In the genomic region with DNA sequence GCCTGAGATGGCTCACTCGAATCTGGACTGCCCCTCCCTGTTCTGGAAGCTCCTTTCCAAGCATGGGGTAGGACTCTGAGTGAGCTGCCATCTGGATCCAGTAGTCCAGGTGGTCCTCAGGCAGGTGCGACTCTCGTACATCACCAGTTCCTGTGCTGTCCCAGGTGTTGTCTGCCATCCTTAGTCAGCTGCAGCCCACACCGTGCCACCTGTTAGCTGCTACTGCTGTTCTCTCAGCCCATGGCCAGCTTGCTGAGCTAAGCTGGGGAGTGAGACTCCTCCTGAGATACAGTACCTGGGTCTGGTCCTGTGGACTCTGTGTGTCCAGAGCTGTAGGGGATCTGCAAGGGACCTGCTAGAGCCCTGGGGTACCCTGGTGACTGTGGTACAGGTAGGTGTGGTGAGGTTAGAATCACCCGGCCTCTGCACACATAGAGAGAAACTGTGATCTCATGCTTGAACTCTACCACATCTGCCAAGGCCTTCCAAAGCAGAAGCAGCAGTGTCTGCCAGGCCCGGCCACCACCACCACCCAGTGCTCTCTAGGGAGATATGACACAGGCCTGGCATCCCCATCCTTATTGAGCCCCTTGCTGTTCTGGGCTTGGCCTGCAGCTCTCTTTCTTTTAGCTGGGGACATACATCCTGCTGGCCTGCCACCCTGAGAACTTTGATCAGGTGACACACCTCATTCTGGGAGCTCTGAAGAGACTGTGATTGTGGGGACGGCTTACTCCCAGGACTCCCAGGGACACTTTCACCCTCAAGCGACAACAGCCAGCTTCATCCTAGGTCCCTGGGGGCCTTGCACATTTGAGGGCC, we compare ENCODE assay signal across 8 mouse cellular contexts. TPM values are rescaled to one million over a fixed set of nuclear protein-coding genes. Genes with fewer than 3 reads are reported as not detected.
DNase-seq lines count a peak whose midpoint lies in the region; ATAC-seq and TF ChIP-seq lines count a peak whose summit lies in the region.

No protein-coding gene starts in this region.

- peaks cover 11 to 18% of the 10 kb centered on the region in 2 experiments for H3K36me3 ChIP-seq in CH12.LX (replicated peaks in 1 of 2; ENCODE audit: control insufficient read depth in 1 of 2, insufficient read depth in 1 of 2, low read length in 1 of 2)
- H3K36me3 ChIP-seq in forebrain, postnatal 0 days (ENCODE audit: insufficient read depth): peaks cover 26% of the 10 kb centered on the region
- peaks cover 19% of the 10 kb centered on the region for H3K36me3 ChIP-seq in midbrain, embryonic 12.5 days

- no peak for TF ChIP-seq EP300 in CH12.LX (IDR thresholded peaks at IDR 0.05; ENCODE audit: low read length)

- dilution Hi-C loops in CH12.LX (cut with MboI; ENCODE audit: extremely low pct_ligation_motif_present, extremely low pct_unique_long_range_greater_than_20kb, low sequenced_read_pairs): no loop called here

- H3K9ac ChIP-seq in CH12.LX (ENCODE audit: insufficient read depth, low read depth): no peak overlapping the region
- H3K9ac ChIP-seq in forebrain, postnatal 0 days: no peak overlapping the region
- peak overlapping the region; percentile 20; the same call in 1 of the 2 replicates for H3K9ac ChIP-seq in midbrain, embryonic 12.5 days (replicated peaks)

- in situ Hi-C loops in CH12.LX (cut with MboI; ENCODE audit: low pct_ligation_motif_present, low pct_unique_long_range_greater_than_20kb, low sequenced_read_pairs): no loop called here

- no peak for TF ChIP-seq RAD21 in CH12.LX (IDR thresholded peaks at IDR 0.05; ENCODE audit: low read depth, low read length)

- no peaks in the 10 kb centered on the region for H3K79me2 ChIP-seq in CH12.LX (replicated peaks; ENCODE audit: control insufficient read depth, extremely low read depth, insufficient read depth, poor library complexity, severe bottlenecking)

- H3K27me3 ChIP-seq in CH12.LX (replicated peaks): peaks cover 4% of the 10 kb centered on the region
- no peaks in the 10 kb centered on the region for H3K27me3 ChIP-seq in forebrain, postnatal 0 days (ENCODE audit: insufficient read depth, low read length)
- H3K27me3 ChIP-seq in midbrain, embryonic 12.5 days: no peaks in the 10 kb centered on the region

- peak; percentile 95 for DNase-seq in heart, adult 11 months
- DNase-seq in heart, postnatal 25 days (ENCODE audit: low spot score): no peak
- DNase-seq in CH12.LX (ENCODE audit: extremely low read depth): peak; percentile 47
- DNase-seq in forebrain, postnatal 0 days: no peak
- no peak for DNase-seq in kidney, postnatal 14 days
- no peak for DNase-seq in retina, postnatal 1 day

- H3K27ac ChIP-seq in CH12.LX (ENCODE audit: insufficient read depth, low read depth): 0 out of 2 replicates have a peak overlapping the region, but pooled peaks have one; percentile 13
- peak overlapping the region; percentile 74 for H3K27ac ChIP-seq in forebrain, postnatal 0 days (ENCODE audit: low read depth, low read length)
- H3K27ac ChIP-seq in midbrain, embryonic 12.5 days (replicated peaks): peak overlapping the region; percentile 82

- TF ChIP-seq CTCF in CH12.LX (conservative IDR thresholded peaks at IDR 0.05 in 1 of 2, IDR thresholded peaks at IDR 0.05 in 1 of 2; ENCODE audit: low read depth in 2 of 2, low read length in 2 of 2): no peak
- no peak for TF ChIP-seq CTCF in forebrain, postnatal 0 days (IDR thresholded peaks at IDR 0.05; ENCODE audit: low read depth)

- no peak overlapping the region for H3K4me2 ChIP-seq in CH12.LX (ENCODE audit: insufficient read depth, low read depth, poor library complexity, severe bottlenecking)
- H3K4me2 ChIP-seq in forebrain, postnatal 0 days (ENCODE audit: low read depth): no peak overlapping the region
- H3K4me2 ChIP-seq in midbrain, embryonic 12.5 days (replicated peaks): no peak overlapping the region

- WGBS in forebrain, postnatal 0 days: 66% methylated on average over 8 of the region's 8 CpGs
- WGBS in midbrain, embryonic 12.5 days: 78% methylated on average over 8 of the region's 8 CpGs

- intact Hi-C loops in heart, postnatal 25 days (cut with DNase I): no loop called here

- no peak for ATAC-seq in forebrain, postnatal 0 days
- ATAC-seq in midbrain, embryonic 12.5 days (ENCODE audit: low FRiP score, low read depth): no peak
- no peak for ATAC-seq in CD4-positive, CD25-positive, alpha-beta regulatory T cell, adult 4 months

- no peaks in the 10 kb centered on the region for H3K9me3 ChIP-seq in CH12.LX (replicated peaks; ENCODE audit: low read length)
- no peaks in the 10 kb centered on the region for H3K9me3 ChIP-seq in forebrain, postnatal 0 days (ENCODE audit: low read length)
- H3K9me3 ChIP-seq in midbrain, embryonic 12.5 days: no peaks in the 10 kb centered on the region

- H3K4me1 ChIP-seq in CH12.LX (ENCODE audit: control insufficient read depth in 1 of 2, insufficient read depth in 2 of 2): peaks cover 63 to 89% of the 10 kb centered on the region in 2 experiments
- H3K4me1 ChIP-seq in forebrain, postnatal 0 days (ENCODE audit: insufficient read depth): peaks cover 58% of the 10 kb centered on the region
- H3K4me1 ChIP-seq in midbrain, embryonic 12.5 days: peaks cover 74% of the 10 kb centered on the region

- no peak overlapping the region for H3K4me3 ChIP-seq in CH12.LX (replicated peaks in 1 of 3; ENCODE audit: low read depth in 2 of 3, low read length in 2 of 3, poor library complexity in 1 of 3)
- H3K4me3 ChIP-seq in forebrain, postnatal 0 days (ENCODE audit: low read depth, low read length): no peak overlapping the region
- H3K4me3 ChIP-seq in midbrain, embryonic 12.5 days: no peak overlapping the region

- no peak for TF ChIP-seq POLR2A in CH12.LX (IDR thresholded peaks at IDR 0.05; ENCODE audit: low read depth, low read length)

TF ChIP-seq in CH12.LX, 34 proteins besides CTCF, POLR2A, EP300 and RAD21:
- TF ChIP-seq SMC3 (IDR thresholded peaks at IDR 0.05; ENCODE audit: low read depth, low read length) (no peak), TCF12 (IDR thresholded peaks at IDR 0.05; ENCODE audit: low read depth, low read length) (peak; percentile 85), JUND (conservative IDR thresholded peaks at IDR 0.05; ENCODE audit: low read depth, low read length) (no peak), NRF1 (IDR thresholded peaks at IDR 0.05; ENCODE audit: low read depth, low read length) (no peak)

RNA-seq across cellular contexts. Expression of a gene that starts 25.0 kb away (rescaled TPM):
- total RNA-seq in heart, postnatal 25 days (2021): not detected
- total RNA-seq in CH12.LX (2012; rRNA removed) (not detected in 2 replicates), CH12.LX (2014; rRNA removed) (not detected in 2 replicates)
- polyA plus RNA-seq in CH12.LX (2012; ENCODE audit: insufficient read length, low read depth): not detected in 2 replicates
- total RNA-seq in forebrain, postnatal 0 days (2014; rRNA removed): not detected in 2 replicates
- polyA plus RNA-seq in forebrain, postnatal 0 days (2015; fragmentation: Nextera tagmentation; extraction: Ambion mirVana): not detected in 2 replicates
- not detected in 2 replicates for polyA plus RNA-seq in midbrain, embryonic 12.5 days (2016; fragmentation: Nextera tagmentation; extraction: Ambion mirVana)
- polyA plus RNA-seq in CD4-positive, CD25-positive, alpha-beta regulatory T cell, adult 4 months (2017; shearing (Covaris generic)): not detected

RNA-seq across cellular contexts. Expression of a gene that starts 25.3 kb away (rescaled TPM):
- 10 to 100 TPM; 11.9 to 13.8 TPM for total RNA-seq in heart, postnatal 25 days (2021)
- total RNA-seq in CH12.LX (2012; rRNA removed): 11.0 and 11.4 TPM in 2 replicates
- 4.1 and 4.8 TPM in 2 replicates for total RNA-seq in CH12.LX (2014; rRNA removed)
- polyA plus RNA-seq in CH12.LX (2012; ENCODE audit: insufficient read length, low read depth): 6.6 and 7.4 TPM in 2 replicates
- total RNA-seq in forebrain, postnatal 0 days (2014; rRNA removed): 176 and 197 TPM in 2 replicates
- polyA plus RNA-seq in forebrain, postnatal 0 days (2015; fragmentation: Nextera tagmentation; extraction: Ambion mirVana): 65.3 and 76.8 TPM in 2 replicates
- polyA plus RNA-seq in midbrain, embryonic 12.5 days (2016; fragmentation: Nextera tagmentation; extraction: Ambion mirVana): 87.6 and 93.5 TPM in 2 replicates
- polyA plus RNA-seq in CD4-positive, CD25-positive, alpha-beta regulatory T cell, adult 4 months (2017; shearing (Covaris generic)): 1 to 10 TPM; 4.3 to 8.8 TPM

RNA-seq across cellular contexts. Expression of a gene that starts 32.3 kb away (rescaled TPM):
- total RNA-seq in heart, postnatal 25 days (2021): 1 to 10 TPM in 1 of 2 experiments, not detected in 1; 1.4 TPM
- total RNA-seq in CH12.LX (2012; rRNA removed) (not detected in 2 replicates), CH12.LX (2014; rRNA removed) (not detected in 2 replicates)
- not detected in 2 replicates for polyA plus RNA-seq in CH12.LX (2012; ENCODE audit: insufficient read length, low read depth)
- not detected in 2 replicates for total RNA-seq in forebrain, postnatal 0 days (2014; rRNA removed)
- polyA plus RNA-seq in forebrain, postnatal 0 days (2015; fragmentation: Nextera tagmentation; extraction: Ambion mirVana): 1.8 and 2.3 TPM in 2 replicates
- 1.5 TPM in 1 of 2 replicates, not detected in the other for polyA plus RNA-seq in midbrain, embryonic 12.5 days (2016; fragmentation: Nextera tagmentation; extraction: Ambion mirVana)
- not detected for polyA plus RNA-seq in CD4-positive, CD25-positive, alpha-beta regulatory T cell, adult 4 months (2017; shearing (Covaris generic))

RNA-seq across cellular contexts. Expression of a gene that starts 41.5 kb away (rescaled TPM):
- total RNA-seq in heart, postnatal 25 days (2021): 1 to 10 TPM; 1.7 to 3.1 TPM
- total RNA-seq in CH12.LX (2012; rRNA removed) (not detected in 2 replicates), CH12.LX (2014; rRNA removed) (not detected in 2 replicates)
- polyA plus RNA-seq in CH12.LX (2012; ENCODE audit: insufficient read length, low read depth): not detected in 2 replicates
- 1.5 and 4.9 TPM in 2 replicates for total RNA-seq in forebrain, postnatal 0 days (2014; rRNA removed)
- polyA plus RNA-seq in forebrain, postnatal 0 days (2015; fragmentation: Nextera tagmentation; extraction: Ambion mirVana): 0.47 and 0.54 TPM in 2 replicates
- 1.0 and 1.2 TPM in 2 replicates for polyA plus RNA-seq in midbrain, embryonic 12.5 days (2016; fragmentation: Nextera tagmentation; extraction: Ambion mirVana)
- polyA plus RNA-seq in CD4-positive, CD25-positive, alpha-beta regulatory T cell, adult 4 months (2017; shearing (Covaris generic)): not detected

RNA-seq across cellular contexts. Expression of a gene that starts 45.3 kb away (rescaled TPM):
- 10 to 100 TPM; 11.5 to 11.6 TPM for total RNA-seq in heart, postnatal 25 days (2021)
- total RNA-seq in CH12.LX (2012; rRNA removed): 12.5 and 15.1 TPM in 2 replicates
- 8.4 and 8.6 TPM in 2 replicates for total RNA-seq in CH12.LX (2014; rRNA removed)
- 27.4 and 30.7 TPM in 2 replicates for polyA plus RNA-seq in CH12.LX (2012; ENCODE audit: insufficient read length, low read depth)
- total RNA-seq in forebrain, postnatal 0 days (2014; rRNA removed): 26.9 and 33.3 TPM in 2 replicates
- 20.0 and 32.7 TPM in 2 replicates for polyA plus RNA-seq in forebrain, postnatal 0 days (2015; fragmentation: Nextera tagmentation; extraction: Ambion mirVana)
- 51.9 and 55.5 TPM in 2 replicates for polyA plus RNA-seq in midbrain, embryonic 12.5 days (2016; fragmentation: Nextera tagmentation; extraction: Ambion mirVana)
- 10 to 100 TPM; 18.5 to 27.0 TPM for polyA plus RNA-seq in CD4-positive, CD25-positive, alpha-beta regulatory T cell, adult 4 months (2017; shearing (Covaris generic))

Comparison
In these comparisons a context has a peak if more than half of its experiments do, and no peak if none do; other contexts are left out.
1. DNase-seq: peak in heart, adult 11 months (single experiment) and CH12.LX (single experiment); none in heart, postnatal 25 days (single experiment), forebrain, postnatal 0 days (single experiment), kidney, postnatal 14 days (single experiment) and retina, postnatal 1 day (single experiment).
2. H3K27ac ChIP-seq: peak in every context shown above with its lines; median percentile 82 in midbrain, embryonic 12.5 days; 74 in forebrain, postnatal 0 days; 13 in CH12.LX.